Mouse (Mus musculus) hindbrain, embryonic 12.5 days (tissue): ENCODE results near the gene Cyb5rl. TPM values are rescaled to one million over a fixed set of nuclear protein-coding genes. Genes with fewer than 3 reads are reported as not detected.

Experiments
- ATAC-seq: fragments of 200-750 bp; cut with Nextera tagmentation; 2 replicates; pipeline ENCODE4 v1.8.0; 2017; ENCODE audit warnings: moderate TSS enrichment; ENCODE audit not compliant: low FRiP score
- H3K27ac ChIP-seq: fragments of 300-500 bp; sonication (generic); 2 replicates; pipeline ENCODE4 v1.5.1; 2016; ENCODE audit warnings: mild to moderate bottlenecking
- H3K27me3 ChIP-seq: fragments of 300-500 bp; sonication (generic); 2 replicates; pipeline ENCODE4 v1.6.1; 2016; ENCODE audit warnings: mild to moderate bottlenecking
- H3K36me3 ChIP-seq: fragments of 300-500 bp; sonication (generic); 2 replicates; pipeline ENCODE4 v1.6.1; 2016; ENCODE audit warnings: mild to moderate bottlenecking
- H3K4me1 ChIP-seq: fragments of 300-500 bp; sonication (generic); 2 replicates; pipeline ENCODE4 v1.6.1; 2016
- H3K4me2 ChIP-seq: fragments of 300-500 bp; sonication (generic); replicated peaks from 2 replicates; pipeline ENCODE4 v1.6.1; 2016; ENCODE audit warnings: mild to moderate bottlenecking
- H3K4me3 ChIP-seq: fragments of 300-500 bp; sonication (generic); 2 replicates; pipeline ENCODE4 v1.5.1; 2016; ENCODE audit warnings: mild to moderate bottlenecking
- H3K9ac ChIP-seq: fragments of 300-500 bp; sonication (generic); 2 replicates; pipeline ENCODE4 v1.6.1; 2016; ENCODE audit warnings: mild to moderate bottlenecking, moderate library complexity
- H3K9me3 ChIP-seq: fragments of 300-500 bp; sonication (generic); replicated peaks from 2 replicates; pipeline ENCODE4 v1.6.1; 2016; ENCODE audit warnings: mild to moderate bottlenecking
- WGBS: fragments of 180-500 bp; shearing (Covaris S2); methylation state at CpG from one replicate; pipeline ENCODE4 v1.1.7; 2016; 5-methylcytosine and 5-hydroxymethylcytosine counted together
- polyA plus RNA-seq: library from polyadenylated mRNA; unstranded; fragments of >200 nt; fragmentation: Nextera tagmentation; extraction: Ambion mirVana; gene quantifications from 2 replicates; pipeline ENCODE4 v1.2.1, GENCODE M21; 2016

Cyb5rl gene
- polyA plus RNA-seq, 1 experiment from 2014 or later = 4.5 TPM

GRCm38 (mm10) chr4:107120676-107121075 lies 53.9 kb downstream of the Cyb5rl start:
- Histone ChIP-seq H3K4me1 (peaks cover 16% of the 10 kb centered on the region), H3K27me3 (no peaks in the 10 kb centered on the region), H3K36me3 (no peaks in the 10 kb centered on the region), H3K4me3 (no peak overlapping the region), H3K9ac (no peak overlapping the region; the same call in 1 of the 2 replicates), H3K9me3 (no peaks in the 10 kb centered on the region), H3K27ac (peak overlapping the region; percentile 55; the same call in 1 of the 2 replicates), H3K4me2 (no peak overlapping the region)
- 94% methylated on average over 6 of the region's 6 CpGs for WGBS
- ATAC-seq = 0 out of 2 replicates have a peak, but pooled peaks have one; percentile 11

DNA sequence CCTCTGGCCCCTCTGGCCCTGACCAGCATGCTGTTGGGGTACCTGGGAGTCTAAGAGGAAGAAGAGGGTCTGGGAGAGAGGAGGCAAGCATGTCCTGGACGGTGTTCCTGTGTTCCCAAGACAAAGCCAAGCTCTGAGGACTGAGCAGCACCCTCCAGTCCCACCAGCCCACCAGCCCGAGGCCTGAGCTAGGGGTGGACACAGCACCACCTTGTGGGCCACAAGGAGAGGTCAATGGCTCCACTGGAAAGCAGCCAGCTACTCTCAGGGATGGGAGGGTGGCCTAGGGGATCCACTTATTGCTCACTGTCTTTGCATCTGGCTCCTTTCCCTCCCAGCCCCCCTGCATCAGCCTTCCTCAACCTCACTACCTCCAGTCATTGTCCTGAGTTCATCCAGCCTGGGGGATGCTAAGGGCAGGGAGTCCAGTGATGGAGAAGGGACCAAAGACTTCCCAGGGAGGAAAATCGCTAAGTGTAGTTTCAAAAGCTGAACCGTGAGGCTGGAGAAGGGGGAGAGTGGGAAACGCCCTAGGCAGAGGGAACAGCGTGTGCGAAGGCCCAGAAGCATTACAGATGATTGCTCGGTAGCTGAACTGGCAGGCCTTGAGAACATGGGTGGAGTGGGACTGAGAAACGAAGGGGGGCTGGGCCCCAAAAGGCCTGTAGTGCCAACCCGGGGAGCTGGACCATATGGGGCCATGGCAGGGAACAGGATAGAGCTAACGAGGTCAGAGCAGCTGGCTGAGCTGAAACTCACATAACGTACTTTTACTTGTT lies 54.6 kb downstream of the Cyb5rl start:
- Histone ChIP-seq H3K27ac (peak overlapping the region; percentile 55; the same call in 1 of the 2 replicates), H3K36me3 (no peaks in the 10 kb centered on the region), H3K4me1 (peaks cover 23% of the 10 kb centered on the region), H3K4me2 (no peak overlapping the region), H3K9me3 (no peaks in the 10 kb centered on the region), H3K4me3 (no peak overlapping the region), H3K9ac (no peak overlapping the region), H3K27me3 (no peaks in the 10 kb centered on the region)
- ATAC-seq = peak; percentile 79
- 48% methylated on average over 12 of the region's 12 CpGs for WGBS

DNA sequence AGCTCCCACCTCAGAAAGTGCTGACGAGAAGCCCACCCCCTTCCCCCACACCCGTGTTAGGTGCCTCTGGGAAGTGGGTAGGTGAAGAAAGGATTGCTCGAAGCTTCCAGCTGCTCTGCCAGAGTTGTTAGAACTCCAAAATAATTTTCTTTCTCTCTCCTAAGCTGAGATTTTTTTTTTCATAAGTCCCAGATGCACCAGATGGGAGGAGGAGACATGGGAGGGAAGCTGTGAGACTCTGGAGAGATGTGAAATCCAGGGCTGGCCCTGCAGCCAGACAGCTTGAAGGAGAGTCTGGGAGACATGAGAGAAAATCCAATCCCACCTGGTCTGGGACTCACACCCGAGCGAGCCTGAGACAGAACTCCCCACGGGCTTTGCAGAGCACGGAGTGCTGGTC lies 57.6 kb downstream of the Cyb5rl start:
- no peak overlapping the region for H3K4me3 ChIP-seq
- 74% methylated on average over 7 of the region's 7 CpGs for WGBS
- H3K4me1 ChIP-seq = peaks cover 44% of the 10 kb centered on the region
- H3K27ac ChIP-seq = no peak overlapping the region
- no peaks in the 10 kb centered on the region for H3K9me3 ChIP-seq
- no peak overlapping the region for H3K9ac ChIP-seq
- no peak overlapping the region for H3K4me2 ChIP-seq
- ATAC-seq = no peak
- H3K27me3 ChIP-seq = no peaks in the 10 kb centered on the region
- no peaks in the 10 kb centered on the region for H3K36me3 ChIP-seq

DNA sequence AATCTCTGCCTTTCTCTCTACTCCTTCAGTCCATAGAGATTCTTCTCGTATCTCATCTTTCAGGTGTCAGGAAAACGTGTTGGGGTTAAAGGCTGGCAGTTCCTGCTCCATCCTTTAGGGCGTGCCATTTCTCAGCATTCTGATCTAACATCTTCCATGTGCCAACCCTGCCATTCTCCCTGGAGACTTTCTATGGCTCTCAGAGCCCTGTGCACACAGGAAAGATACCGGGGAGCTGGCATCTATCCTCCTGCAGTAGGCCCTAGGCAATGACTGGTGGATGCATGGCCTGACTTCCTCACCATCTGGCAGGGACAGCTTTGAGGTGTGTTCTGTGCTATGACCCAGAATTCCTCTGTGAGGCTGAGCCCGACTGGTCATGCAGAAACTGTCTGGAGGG lies 58.3 kb downstream of the Cyb5rl start:
- Histone ChIP-seq H3K4me1 (peaks cover 51% of the 10 kb centered on the region), H3K27ac (no peak overlapping the region), H3K27me3 (no peaks in the 10 kb centered on the region), H3K9me3 (no peaks in the 10 kb centered on the region), H3K9ac (no peak overlapping the region), H3K4me2 (no peak overlapping the region), H3K4me3 (no peak overlapping the region), H3K36me3 (no peaks in the 10 kb centered on the region)
- ATAC-seq = no peak
- WGBS = 55% methylated on average over 5 of the region's 5 CpGs

DNA sequence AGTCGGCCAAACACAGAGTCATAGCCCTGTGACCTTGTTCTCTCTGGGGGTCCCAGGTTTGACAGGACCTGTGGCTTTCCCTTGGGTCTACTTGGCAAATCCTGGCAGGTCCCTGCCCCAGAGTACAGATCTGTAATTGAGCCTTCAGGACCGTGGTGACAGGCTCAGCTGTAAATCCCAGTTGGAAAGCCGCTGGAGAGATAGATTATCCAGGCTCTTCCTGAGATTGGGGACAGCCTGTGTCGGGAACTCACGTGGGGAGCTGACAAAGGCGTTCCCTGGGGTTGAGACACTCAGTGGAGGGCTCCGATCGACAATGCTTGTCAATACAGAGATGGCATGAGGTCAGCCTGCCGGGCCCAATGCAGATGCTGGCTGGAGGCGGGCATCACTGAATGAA lies 59.6 kb downstream of the Cyb5rl start:
- ATAC-seq = 0 out of 2 replicates have a peak, but pooled peaks have one; percentile 4
- no peak overlapping the region for H3K9ac ChIP-seq
- 41% methylated on average over 10 of the region's 10 CpGs for WGBS
- no peaks in the 10 kb centered on the region for H3K27me3 ChIP-seq
- no peak overlapping the region for H3K4me3 ChIP-seq
- H3K4me1 ChIP-seq = peaks cover 52% of the 10 kb centered on the region
- no peaks in the 10 kb centered on the region for H3K9me3 ChIP-seq
- H3K27ac ChIP-seq = peak overlapping the region; percentile 2; the same call in 1 of the 2 replicates
- H3K36me3 ChIP-seq = no peaks in the 10 kb centered on the region
- H3K4me2 ChIP-seq = no peak overlapping the region

DNA sequence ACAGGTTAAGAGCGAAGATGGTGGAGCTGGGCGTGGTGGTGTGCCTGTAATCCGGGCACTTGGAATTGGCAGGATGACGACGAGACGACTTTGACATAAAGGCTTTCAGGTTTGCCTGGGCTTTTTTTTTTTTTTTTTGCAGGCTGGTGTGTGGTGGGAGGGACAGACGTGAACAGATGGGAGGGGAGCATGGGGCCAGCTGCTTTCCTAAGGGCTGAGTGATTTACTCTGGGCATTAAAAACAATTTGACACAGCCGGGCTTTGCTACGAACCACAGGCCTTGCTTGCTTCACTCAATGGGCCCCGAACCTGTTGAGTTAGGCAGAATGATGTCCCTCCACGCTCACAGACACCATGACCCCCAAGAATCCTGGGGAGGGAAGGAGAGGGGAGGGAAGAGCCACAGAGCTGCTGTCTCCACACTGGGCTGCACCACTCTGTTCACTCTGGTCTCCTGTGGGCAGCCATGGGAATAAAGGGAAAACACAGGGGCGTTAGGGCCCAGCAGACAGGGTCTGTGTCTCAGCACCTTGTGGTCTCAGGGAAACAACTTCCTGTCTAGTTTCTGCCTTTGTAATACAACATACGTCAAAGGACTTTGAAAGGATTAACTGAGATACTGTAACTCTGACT lies 60.2 kb downstream of the Cyb5rl start:
- Histone ChIP-seq H3K4me1 (peaks cover 49% of the 10 kb centered on the region), H3K36me3 (no peaks in the 10 kb centered on the region), H3K9me3 (no peaks in the 10 kb centered on the region), H3K27ac (0 out of 2 replicates have a peak overlapping the region, but pooled peaks have one; percentile 30), H3K9ac (no peak overlapping the region), H3K4me3 (no peak overlapping the region), H3K27me3 (no peaks in the 10 kb centered on the region), H3K4me2 (no peak overlapping the region)
- peak; percentile 38; the same call in 1 of the 2 replicates for ATAC-seq
- 34% methylated on average over 13 of the region's 13 CpGs for WGBS

DNA sequence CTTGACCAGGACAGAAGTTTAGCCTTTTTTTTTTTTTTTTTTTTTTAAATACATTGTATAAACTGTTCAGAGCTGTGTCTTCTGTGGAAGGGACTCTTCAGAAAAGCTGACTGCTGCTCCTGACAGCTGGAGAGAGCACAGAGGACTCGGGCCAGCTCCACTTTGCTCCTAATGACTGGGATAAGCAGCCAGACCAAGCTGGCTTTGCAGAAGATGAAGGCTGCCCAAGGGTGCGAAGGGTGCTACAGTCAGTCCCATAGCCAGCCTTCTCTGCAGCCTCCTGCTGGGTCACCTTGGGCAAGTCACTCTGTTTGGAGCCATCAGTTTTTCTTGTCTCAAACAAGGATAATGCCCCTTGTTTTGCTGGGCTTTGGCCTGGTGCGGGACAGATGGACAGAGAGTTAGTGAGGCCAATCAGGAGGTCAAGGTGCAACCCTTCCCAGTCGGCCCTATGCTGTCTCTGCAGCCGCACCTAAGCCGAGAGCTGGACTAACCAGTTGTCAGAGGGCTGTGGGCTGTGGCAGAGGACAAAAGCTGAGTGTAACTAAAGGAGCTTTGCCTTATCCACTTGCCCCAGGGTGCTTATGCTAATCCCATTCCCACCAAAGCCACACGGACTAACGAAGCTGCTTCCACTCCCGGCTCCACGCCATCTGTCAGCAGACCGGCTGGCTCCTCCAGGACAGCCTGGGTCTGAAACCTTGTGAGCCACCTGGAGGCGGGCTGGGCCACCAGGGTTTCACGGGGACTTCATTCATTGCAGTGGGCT lies 61.3 kb downstream of the Cyb5rl start:
- peak overlapping the region; percentile 52 for H3K27ac ChIP-seq
- no peak overlapping the region for H3K9ac ChIP-seq
- no peak overlapping the region for H3K4me2 ChIP-seq
- no peaks in the 10 kb centered on the region for H3K36me3 ChIP-seq
- WGBS = 24% methylated on average over 13 of the region's 13 CpGs
- no peak overlapping the region for H3K4me3 ChIP-seq
- H3K9me3 ChIP-seq = no peaks in the 10 kb centered on the region
- no peaks in the 10 kb centered on the region for H3K27me3 ChIP-seq
- ATAC-seq = peak; percentile 66
- H3K4me1 ChIP-seq = peaks cover 49% of the 10 kb centered on the region

- no peak for ATAC-seq
- 71% methylated on average over 8 of the region's 8 CpGs for WGBS
- no peaks in the 10 kb centered on the region for H3K27me3 ChIP-seq
- H3K27ac ChIP-seq = no peak overlapping the region
- no peak overlapping the region for H3K4me2 ChIP-seq
- no peak overlapping the region for H3K4me3 ChIP-seq
- H3K4me1 ChIP-seq = peaks cover 45% of the 10 kb centered on the region
- no peaks in the 10 kb centered on the region for H3K9me3 ChIP-seq
- H3K9ac ChIP-seq = no peak overlapping the region
- H3K36me3 ChIP-seq = no peaks in the 10 kb centered on the region
Observed at GRCm38 (mm10) chr4:107129373-107129772, 62.6 kb downstream of the Cyb5rl start.

GRCm38 (mm10) chr4:107130534-107130933 lies 63.7 kb downstream of the Cyb5rl start:
- H3K4me1 ChIP-seq = peaks cover 49% of the 10 kb centered on the region

DNA sequence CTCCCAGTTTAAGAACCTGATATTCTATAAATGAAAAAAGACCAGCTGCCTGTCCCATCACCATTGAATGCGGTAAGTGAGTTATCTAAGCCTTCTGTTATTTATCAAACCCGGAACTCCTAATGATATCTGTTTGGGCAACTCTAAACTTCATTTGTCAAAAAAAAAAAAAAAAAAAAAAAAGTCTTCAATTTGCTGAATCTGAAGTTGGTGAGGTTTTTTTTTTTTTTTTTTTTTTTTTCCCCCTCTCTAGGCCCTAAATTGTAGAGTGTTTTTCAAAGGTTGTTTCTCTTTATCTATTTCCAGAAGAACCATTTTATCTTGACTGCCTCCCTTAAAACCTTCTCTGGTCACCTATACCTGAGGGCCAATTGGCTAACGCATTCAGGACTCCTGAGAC lies 68.1 kb downstream of the Cyb5rl start:
- no peaks in the 10 kb centered on the region for H3K9me3 ChIP-seq
- no peak overlapping the region for H3K4me3 ChIP-seq
- ATAC-seq = no peak
- H3K9ac ChIP-seq = no peak overlapping the region
- no peaks in the 10 kb centered on the region for H3K36me3 ChIP-seq
- peaks cover 47% of the 10 kb centered on the region for H3K4me1 ChIP-seq
- H3K4me2 ChIP-seq = no peak overlapping the region
- H3K27me3 ChIP-seq = no peaks in the 10 kb centered on the region
- 95% methylated on average over 3 of the region's 3 CpGs for WGBS
- H3K27ac ChIP-seq = no peak overlapping the region

More at GRCm38 (mm10) chr4:107130534-107130933, 63.7 kb downstream of the Cyb5rl start:
- H3K27ac ChIP-seq = no peak overlapping the region
- H3K9me3 ChIP-seq = no peaks in the 10 kb centered on the region
- no peak for ATAC-seq
- 25% methylated on average over 9 of the region's 9 CpGs for WGBS
- H3K4me2 ChIP-seq = no peak overlapping the region
- no peak overlapping the region for H3K4me3 ChIP-seq
- no peaks in the 10 kb centered on the region for H3K27me3 ChIP-seq
- H3K9ac ChIP-seq = no peak overlapping the region
- H3K36me3 ChIP-seq = no peaks in the 10 kb centered on the region

GRCm38 (mm10) chr4:107135663-107136062 lies 68.9 kb downstream of the Cyb5rl start:
- no peak for ATAC-seq
- no peak overlapping the region for H3K27ac ChIP-seq
- H3K4me2 ChIP-seq = no peak overlapping the region
- no peak overlapping the region for H3K4me3 ChIP-seq
- peaks cover 47% of the 10 kb centered on the region for H3K4me1 ChIP-seq
- no peaks in the 10 kb centered on the region for H3K9me3 ChIP-seq
- WGBS = 77% methylated on average over 5 of the region's 5 CpGs
- no peaks in the 10 kb centered on the region for H3K36me3 ChIP-seq
- H3K9ac ChIP-seq = no peak overlapping the region
- no peaks in the 10 kb centered on the region for H3K27me3 ChIP-seq

DNA sequence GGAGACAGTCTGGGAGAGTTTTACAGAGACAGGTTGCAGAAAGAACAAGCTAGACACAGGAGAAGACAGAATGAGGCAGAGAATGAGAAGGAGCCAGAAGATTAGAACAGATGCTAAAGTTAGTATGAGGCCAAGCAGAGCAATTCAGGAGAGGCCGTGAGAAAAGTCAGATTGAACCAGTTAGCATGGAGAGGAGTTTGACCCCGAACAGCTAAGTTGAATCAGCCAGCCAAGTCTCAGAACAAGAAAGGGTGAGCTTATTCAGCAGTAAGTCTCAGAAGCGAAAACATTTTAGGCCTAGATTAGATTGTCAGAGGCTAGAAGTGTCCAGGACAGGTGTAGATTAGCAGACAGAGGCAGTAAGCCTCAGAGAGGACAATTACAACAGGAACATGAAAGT lies 69.7 kb downstream of the Cyb5rl start:
- no peak for ATAC-seq
- 60% methylated on average over 3 of the region's 3 CpGs for WGBS
- Histone ChIP-seq H3K9ac (no peak overlapping the region), H3K36me3 (no peaks in the 10 kb centered on the region), H3K27ac (no peak overlapping the region), H3K4me2 (no peak overlapping the region), H3K4me1 (peaks cover 45% of the 10 kb centered on the region), H3K9me3 (no peaks in the 10 kb centered on the region), H3K27me3 (no peaks in the 10 kb centered on the region), H3K4me3 (no peak overlapping the region)
